Mouse (Mus musculus): Measurements from ENCODE around the gene Gm28038.

Gene Gm28038

GRCm38 (mm10) chr2:30285416-30286181 lies 4.8 kb downstream of the Gm28038 start:
- in situ Hi-C loops (cut with MseI, MboI) = no loop called here

DNA sequence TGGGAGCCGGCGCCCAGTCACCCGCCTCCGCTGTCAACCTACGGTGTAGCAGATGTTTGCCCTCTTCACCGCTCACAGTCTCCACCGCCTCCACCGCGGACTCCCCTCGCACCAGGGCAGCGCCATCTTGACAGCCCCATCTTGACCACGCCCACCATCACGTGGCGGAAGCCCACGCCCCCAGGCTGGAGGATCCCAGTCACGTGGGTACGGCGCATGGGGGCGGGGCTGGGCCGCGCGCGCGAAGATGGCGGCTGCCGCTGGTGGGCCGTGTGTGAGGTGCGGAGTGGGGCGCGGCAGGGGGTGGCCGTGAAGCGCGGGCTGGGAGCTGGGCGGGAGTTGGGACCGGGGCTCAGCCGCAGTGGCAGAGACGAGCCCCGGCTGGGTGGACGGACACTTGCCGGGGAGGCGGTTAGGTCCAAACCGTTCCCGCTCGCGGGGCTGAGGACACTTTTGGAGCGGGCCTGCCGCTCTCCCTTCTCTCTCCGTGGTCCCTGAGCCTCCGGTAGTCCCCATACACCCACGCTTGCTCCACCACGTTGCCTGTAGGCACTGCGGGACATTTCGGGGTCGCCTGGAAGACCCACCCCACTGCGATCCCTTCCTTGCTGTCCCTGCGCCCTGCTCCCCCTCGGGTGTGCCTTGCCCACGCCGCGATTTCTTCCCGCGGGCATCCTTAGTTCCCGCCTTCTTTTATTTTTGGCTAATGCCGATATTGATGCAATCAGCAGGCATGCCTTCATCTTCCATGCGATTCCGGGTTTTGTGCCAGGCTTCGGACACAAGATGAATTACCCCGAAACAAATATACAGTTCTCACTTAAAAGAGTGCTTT lies 5.6 kb downstream of the Gm28038 start, which contains the start of the genes Dolk and Nup188:
TSS of gene Dolk (minus strand) at position 143 of the 835 bp plus-strand sequence.
TSS of gene Nup188 (plus strand) at position 206 of the 835 bp plus-strand sequence.
- in situ Hi-C loops (cut with MseI, MboI) = no loop called here

GRCm38 (mm10) chr2:30287027-30287373 lies 6.2 kb downstream of the Gm28038 start:
- in situ Hi-C loops (cut with MseI, MboI) = no loop called here

DNA sequence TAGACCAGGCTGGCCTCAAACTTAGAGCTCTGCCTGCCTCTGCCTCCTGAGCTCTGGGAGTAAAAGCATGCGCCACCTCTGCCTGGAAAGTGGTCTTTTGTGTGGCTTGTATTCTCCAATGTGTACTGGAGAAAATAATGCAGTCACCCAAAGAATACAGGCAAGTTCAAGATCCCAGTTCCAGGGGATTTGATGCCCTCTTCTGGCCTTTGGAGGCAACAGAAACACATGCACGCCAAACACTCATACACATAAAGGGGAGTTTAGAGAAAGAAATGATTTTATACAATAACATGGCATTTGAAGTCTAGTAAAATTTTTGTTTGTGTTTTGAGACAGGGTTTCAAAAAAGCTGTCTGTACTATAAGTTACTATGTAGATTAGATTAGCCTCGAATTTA lies 18.7 kb downstream of the Gm28038 start:
- in situ Hi-C loops (cut with MseI, MboI) = no loop called here

DNA sequence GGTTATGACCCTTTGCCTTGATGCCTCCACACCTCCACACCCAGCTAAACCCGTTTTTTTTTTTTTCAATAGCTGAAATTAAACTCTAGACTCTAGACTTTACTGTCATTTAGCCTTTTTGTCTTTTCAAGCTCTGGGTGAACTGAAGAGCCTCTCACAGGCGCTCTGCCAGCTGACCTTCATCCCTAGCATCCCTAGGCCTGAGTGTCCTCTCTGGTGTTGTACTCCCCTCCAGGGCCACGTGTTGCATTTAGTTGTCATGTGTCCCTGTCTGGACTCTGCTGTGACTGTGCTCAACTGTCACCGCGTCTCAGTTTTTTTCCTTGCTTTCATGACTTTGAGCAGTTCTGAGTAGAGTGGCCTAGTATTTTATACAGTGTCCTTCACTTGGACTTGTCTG lies 19.1 kb downstream of the Gm28038 start:
- in situ Hi-C loops (cut with MseI, MboI) = no loop called here

GRCm38 (mm10) chr2:30306087-30306486 lies 25.2 kb downstream of the Gm28038 start:
- in situ Hi-C loops (cut with MseI, MboI) = no loop called here

GRCm38 (mm10) chr2:30309351-30309750 lies 28.5 kb downstream of the Gm28038 start:
- in situ Hi-C loops (cut with MseI, MboI) = no loop called here

DNA sequence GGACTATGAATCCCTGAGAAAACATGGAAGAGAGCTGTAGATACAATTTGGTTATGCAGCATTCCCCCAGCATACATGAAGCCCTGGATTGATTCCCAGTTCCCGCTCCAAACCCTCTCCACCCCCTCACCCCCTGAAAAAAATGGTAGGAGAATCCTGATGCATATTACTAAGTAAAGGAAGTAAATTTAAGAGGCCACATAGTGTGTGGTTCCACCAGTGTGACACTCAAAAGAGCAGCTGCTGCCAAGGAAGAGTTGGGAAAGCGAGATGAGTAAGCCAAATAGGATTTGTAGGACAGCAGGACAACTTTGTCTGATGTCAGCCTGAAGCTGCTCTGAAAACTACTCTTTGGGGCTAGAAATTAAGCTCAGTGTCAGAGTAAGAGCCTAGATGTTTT lies 30.6 kb downstream of the Gm28038 start:
- in situ Hi-C loops (cut with MseI, MboI) = no loop called here

DNA sequence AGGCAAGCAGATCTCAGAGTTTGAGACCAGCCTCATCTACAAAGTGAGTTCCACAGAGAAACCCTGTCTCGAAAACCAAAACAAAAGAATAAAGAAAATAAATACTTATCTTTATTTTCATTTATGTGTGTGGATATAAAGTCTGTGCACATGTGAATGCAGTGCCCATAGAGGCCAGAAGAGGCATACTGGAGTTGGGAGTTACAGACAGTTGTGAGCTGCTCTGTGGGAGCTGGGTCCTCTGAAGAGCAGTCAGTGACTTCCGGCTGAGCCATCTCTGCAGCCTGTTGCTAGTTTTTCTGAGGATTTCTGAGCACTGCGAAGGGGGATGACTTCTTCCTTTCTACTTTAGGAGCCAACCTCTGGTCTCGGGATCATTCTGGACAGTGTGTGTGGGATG lies 35.3 kb downstream of the Gm28038 start:
- in situ Hi-C loops (cut with MseI, MboI) = no loop called here

- in situ Hi-C loops (cut with MseI, MboI) = no loop called here
Measured at GRCm38 (mm10) chr2:30316955-30317354, 36.1 kb downstream of the Gm28038 start.

DNA sequence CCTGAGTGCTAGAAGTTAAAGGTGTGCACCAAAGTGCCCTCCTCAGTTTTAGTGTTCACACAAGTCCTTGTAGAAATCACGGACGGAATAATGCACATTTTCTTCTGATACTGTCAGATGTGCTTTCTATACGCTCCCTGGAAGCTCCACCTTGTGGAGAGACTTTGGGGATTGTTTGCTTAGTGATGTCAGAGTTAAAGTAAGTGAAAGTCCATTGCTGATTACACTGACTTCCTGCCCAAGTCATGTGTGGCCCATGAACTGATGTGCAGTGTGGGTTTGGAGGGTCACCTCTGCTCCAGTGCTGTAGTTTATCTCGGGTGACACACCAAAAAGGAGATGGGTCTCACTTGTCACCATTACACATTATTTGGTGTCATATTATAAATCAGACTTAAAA lies 38.4 kb downstream of the Gm28038 start:
- in situ Hi-C loops (cut with MseI, MboI) = no loop called here

DNA sequence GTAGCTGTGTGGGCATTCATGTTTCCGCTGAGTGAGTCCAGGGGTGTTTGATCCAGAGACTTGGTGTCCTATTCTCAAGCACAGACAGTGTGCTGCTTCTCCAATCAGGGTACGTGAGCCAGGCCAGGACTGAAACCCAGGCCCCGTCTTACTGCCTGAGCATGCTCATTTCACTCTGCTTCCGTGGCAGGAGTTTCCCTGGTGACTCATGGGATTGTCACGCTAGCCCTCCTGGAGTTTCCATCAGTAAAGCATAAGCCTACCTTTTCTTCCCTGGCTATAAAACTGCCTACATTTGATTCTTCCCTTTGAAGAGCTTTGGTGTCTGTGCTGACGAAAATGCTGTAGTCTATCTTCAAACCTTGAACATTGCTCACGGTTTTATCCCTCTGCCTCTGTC lies 42.3 kb downstream of the Gm28038 start:
- in situ Hi-C loops (cut with MseI, MboI) = no loop called here

GRCm38 (mm10) chr2:30325296-30325695 lies 44.5 kb downstream of the Gm28038 start:
- in situ Hi-C loops (cut with MseI, MboI) = no loop called here

GRCm38 (mm10) chr2:30327276-30327675 lies 46.4 kb downstream of the Gm28038 start:
- in situ Hi-C loops (cut with MseI, MboI) = no loop called here

DNA sequence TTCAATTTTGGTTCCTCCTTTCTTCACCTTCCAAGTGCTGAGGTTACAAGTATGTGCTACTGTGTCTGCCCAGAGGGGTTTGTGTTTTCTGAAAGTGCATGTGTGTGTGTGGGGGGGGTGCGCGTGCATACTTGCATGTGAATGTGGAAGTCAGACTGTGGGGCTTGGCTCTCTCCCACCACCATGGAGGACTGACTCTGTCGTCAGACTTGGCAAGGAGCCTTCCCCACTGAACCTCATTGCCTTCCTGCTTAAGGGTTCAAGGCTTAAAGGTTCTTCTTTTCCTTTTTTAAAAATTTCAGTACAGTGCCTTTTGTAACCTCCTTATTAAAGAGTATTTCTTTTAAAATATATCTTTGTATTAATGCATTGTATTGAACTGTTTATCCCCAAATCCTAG lies 47.9 kb downstream of the Gm28038 start:
- in situ Hi-C loops (cut with MseI, MboI) = no loop called here

- in situ Hi-C loops (cut with MseI, MboI) = no loop called here
Measured at GRCm38 (mm10) chr2:30335324-30335723, 54.5 kb downstream of the Gm28038 start.

- in situ Hi-C loops (cut with MseI, MboI) = no loop called here
Measured at GRCm38 (mm10) chr2:30336174-30336915, 55.5 kb downstream of the Gm28038 start.

DNA sequence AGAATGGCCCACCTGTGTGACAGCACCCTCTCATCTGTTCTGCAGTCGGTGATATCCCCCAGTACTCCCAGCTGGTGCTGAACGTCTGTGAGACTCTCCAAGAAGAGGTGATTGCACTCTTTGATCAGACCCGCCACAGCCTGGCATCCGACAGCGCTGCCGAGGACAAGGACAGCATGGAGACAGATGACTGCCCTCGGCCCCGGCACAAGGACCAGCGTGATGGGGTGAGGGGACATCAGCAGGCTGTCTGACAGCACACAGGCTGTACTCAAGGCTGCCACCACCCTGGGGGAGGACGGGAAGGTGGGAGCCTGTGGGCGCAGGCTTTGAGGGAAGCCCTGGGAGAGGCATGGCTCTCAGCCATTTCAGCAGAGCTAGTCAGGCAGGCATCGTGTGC lies 56.3 kb downstream of the Gm28038 start:
- in situ Hi-C loops (cut with MseI, MboI) = no loop called here

DNA sequence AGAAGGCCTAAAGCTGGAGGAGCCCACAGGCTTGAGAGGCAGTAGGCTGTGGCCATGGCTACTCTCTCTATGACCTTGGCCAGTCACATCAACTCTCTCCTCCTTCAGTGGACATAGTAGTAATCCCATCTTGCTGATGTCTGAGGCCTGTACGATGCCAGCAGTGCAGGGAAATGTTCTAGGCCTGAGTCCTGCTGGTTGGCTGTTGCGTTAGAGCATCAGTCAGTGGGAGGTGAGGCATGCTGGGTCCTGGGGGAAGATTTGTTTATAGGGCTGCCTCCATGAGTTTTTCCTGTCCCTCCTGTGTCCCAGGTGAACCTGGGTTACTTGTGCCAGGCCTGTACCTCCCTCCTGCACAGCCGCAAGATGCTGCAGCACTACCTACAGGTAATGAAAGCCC lies 61.2 kb downstream of the Gm28038 start:
- in situ Hi-C loops (cut with MseI, MboI) = no loop called here

DNA sequence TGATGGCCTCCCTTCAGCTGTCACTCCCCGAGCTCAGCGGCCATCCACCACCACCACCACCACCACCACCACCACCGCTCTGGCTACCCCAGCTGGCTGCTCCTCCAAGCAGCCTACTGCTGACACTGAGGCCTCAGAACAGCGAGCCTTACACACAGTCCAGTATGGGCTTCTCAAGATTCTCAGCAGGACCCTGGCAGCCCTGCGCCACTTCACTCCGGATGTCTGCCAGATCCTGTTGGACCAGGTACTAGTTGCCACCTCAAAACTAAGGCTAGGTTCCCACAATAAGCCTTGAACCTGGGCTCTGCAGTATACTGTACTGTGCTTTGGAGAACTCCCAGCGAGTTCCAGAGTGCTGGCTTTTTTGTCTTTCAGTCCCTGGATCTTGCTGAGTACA lies 61.7 kb downstream of the Gm28038 start:
- in situ Hi-C loops (cut with MseI, MboI) = no loop called here

DNA sequence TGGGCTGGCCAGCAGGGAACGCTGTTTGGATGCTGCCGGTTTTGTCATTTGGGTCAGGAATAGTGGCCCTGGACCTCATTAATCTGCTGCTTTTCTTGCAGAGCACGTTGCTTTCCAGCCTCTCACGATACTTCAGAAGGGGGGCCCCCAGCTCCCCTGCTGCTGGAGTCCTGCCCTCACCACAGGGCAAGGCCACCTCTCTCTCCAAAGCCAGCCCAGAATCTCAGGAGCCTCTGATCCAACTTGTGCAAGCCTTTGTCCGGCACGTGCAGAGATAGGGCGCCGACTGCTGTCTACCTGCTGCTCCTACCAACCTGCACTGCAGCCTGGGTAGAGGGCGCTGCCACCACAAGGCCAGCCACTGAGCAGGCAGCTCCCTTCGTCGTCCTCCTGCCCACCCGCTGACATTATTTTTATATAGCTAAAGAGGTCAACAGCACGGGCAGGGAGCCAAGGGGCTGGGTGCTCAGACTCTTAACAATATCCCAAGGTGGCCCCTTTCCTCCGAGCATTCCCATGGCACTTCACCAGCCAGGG lies 62.8 kb downstream of the Gm28038 start:
- in situ Hi-C loops (cut with MseI, MboI) = no loop called here
